Mouse (Mus musculus): ENCODE measurements around the gene Rsl1d1. TPM values are rescaled to one million over a fixed set of nuclear protein-coding genes. Genes with fewer than 3 reads are reported as not detected.

Rsl1d1 gene
- polyA plus RNA-seq, 1 experiment from 2014 or later, result 117 TPM

DNA sequence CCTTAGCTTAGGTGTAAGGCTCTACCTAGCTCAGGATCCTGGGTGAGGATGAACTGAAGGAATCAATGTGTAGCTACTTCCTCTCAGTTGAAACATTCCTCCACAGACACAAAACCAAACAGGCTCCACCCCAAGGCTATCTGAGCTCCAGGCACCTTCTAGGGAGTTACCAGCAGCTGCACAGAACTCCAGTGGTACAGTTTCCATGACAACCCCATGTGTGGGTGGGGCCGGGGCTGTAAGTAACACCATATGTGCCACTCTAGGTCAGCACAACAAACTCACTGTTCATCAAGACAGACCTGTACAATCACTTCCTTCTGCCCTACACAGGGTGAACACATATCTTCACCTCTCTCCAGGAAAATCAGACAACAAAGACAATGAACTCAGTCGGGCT lies 4.7 kb downstream of the Rsl1d1 start:
- Histone ChIP-seq H3K4me3 (ENCODE audit: low read length) (no peak overlapping the region), H3K27me3 (replicated peaks; ENCODE audit: control insufficient read depth, insufficient read depth, low read length) (no peaks in the 10 kb centered on the region), H3K9ac (ENCODE audit: low read depth, low read length) (no peak overlapping the region), H3K27ac (ENCODE audit: low read depth, low read length) (no peak overlapping the region), H3K36me3 (ENCODE audit: control insufficient read depth, insufficient read depth, low read length) (peaks cover 55% of the 10 kb centered on the region), H3K4me2 (ENCODE audit: low read length) (no peak overlapping the region), H3K4me1 (ENCODE audit: control insufficient read depth, insufficient read depth, low read depth, low read length) (peaks cover 8% of the 10 kb centered on the region), H3K9me3 (ENCODE audit: control insufficient read depth, low read length) (no peaks in the 10 kb centered on the region)
- WGBS, result 71% methylated on average over 2 of the region's 2 CpGs
- ATAC-seq, result no peak

DNA sequence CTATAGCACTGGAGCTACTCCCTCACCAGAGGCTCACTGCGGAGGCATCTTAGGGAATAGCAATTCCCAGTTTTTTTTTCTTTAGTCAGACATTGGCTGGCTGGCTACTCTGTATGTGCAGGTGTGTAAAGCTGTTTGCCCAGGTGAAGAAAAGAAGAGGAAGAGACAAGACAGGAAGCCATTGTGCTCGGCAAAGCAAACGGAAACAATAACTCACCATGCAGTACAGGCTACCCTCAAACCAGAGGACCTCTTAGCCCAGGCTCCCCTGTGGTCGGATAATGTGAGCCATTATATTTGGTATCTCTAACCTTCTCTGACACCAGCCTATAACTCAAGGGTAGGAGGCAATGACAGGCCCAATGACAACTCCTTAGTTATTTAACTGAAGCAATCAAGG lies 6.1 kb downstream of the Rsl1d1 start:
- Histone ChIP-seq H3K9me3 (ENCODE audit: control insufficient read depth, low read length) (no peaks in the 10 kb centered on the region), H3K27me3 (replicated peaks; ENCODE audit: control insufficient read depth, insufficient read depth, low read length) (no peaks in the 10 kb centered on the region), H3K4me2 (ENCODE audit: low read length) (no peak overlapping the region), H3K4me3 (ENCODE audit: low read length) (no peak overlapping the region), H3K9ac (ENCODE audit: low read depth, low read length) (no peak overlapping the region), H3K27ac (ENCODE audit: low read depth, low read length) (no peak overlapping the region), H3K4me1 (ENCODE audit: control insufficient read depth, insufficient read depth, low read depth, low read length) (peaks cover 8% of the 10 kb centered on the region), H3K36me3 (ENCODE audit: control insufficient read depth, insufficient read depth, low read length) (peaks cover 63% of the 10 kb centered on the region)
- ATAC-seq, result no peak
- WGBS, result 93% methylated on average over 4 of the region's 4 CpGs

DNA sequence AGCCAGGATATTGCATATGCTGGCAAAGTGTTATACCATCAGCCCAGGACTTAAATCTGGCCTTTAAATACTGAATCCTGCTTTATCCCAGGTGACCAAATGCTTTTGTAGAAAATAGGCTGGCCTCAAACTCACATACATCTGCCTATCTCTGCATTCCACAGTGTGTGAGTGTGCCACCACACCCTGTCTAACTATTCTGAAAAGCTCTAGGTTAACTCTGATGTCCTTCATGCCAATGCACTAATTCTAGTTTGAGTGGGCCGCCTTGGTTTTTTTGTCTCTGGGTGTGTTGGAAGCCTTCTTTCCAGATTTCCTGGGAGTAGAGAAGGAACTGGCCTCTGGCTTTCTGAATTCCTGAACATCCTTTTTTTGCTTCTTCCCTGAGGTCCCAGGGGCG lies 9.9 kb downstream of the Rsl1d1 start:
- H3K36me3 ChIP-seq (ENCODE audit: control insufficient read depth, insufficient read depth, low read length), result peaks cover 44% of the 10 kb centered on the region
- no peak for ATAC-seq

DNA sequence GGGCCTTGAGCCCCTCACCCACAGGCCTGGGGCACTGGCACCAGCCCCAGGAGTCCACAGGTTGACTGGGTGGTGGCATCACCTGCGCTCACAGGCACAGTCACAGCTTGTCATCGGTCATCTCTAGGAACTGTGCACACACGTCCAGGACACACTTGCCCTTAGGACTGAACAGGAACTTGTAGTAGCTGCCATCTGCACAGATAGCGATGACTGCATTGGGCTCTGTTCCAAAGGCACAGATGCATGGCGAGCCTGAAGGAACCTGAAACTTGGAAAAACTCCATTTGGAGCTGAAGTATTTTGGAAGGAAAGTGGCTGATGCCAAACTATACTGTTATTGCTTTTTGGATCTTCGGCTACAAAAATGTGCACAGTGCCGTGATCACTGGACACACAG lies 13.0 kb downstream of the Rsl1d1 start:
- no peak overlapping the region for H3K4me2 ChIP-seq (ENCODE audit: low read length)
- H3K4me1 ChIP-seq (ENCODE audit: control insufficient read depth, insufficient read depth, low read depth, low read length), result no peaks in the 10 kb centered on the region
- no peak overlapping the region for H3K9ac ChIP-seq (ENCODE audit: low read depth, low read length)
- ATAC-seq, result 0 out of 2 replicates have a peak, but pooled peaks have one; percentile 45
- H3K9me3 ChIP-seq (ENCODE audit: control insufficient read depth, low read length), result no peaks in the 10 kb centered on the region
- no peaks in the 10 kb centered on the region for H3K27me3 ChIP-seq (replicated peaks; ENCODE audit: control insufficient read depth, insufficient read depth, low read length)
- H3K4me3 ChIP-seq (ENCODE audit: low read length), result no peak overlapping the region
- 77% methylated on average over 7 of the region's 7 CpGs for WGBS
- no peak overlapping the region for H3K27ac ChIP-seq (ENCODE audit: low read depth, low read length)
- H3K36me3 ChIP-seq (ENCODE audit: control insufficient read depth, insufficient read depth, low read length), result peaks cover 23% of the 10 kb centered on the region

More for the DNA sequence above, 9.9 kb downstream of the Rsl1d1 start:
- WGBS, result 100% methylated on average over 2 of the region's 2 CpGs
- H3K27ac ChIP-seq (ENCODE audit: low read depth, low read length), result no peak overlapping the region
- no peak overlapping the region for H3K4me2 ChIP-seq (ENCODE audit: low read length)
- H3K4me1 ChIP-seq (ENCODE audit: control insufficient read depth, insufficient read depth, low read depth, low read length), result no peaks in the 10 kb centered on the region
- no peaks in the 10 kb centered on the region for H3K27me3 ChIP-seq (replicated peaks; ENCODE audit: control insufficient read depth, insufficient read depth, low read length)
- H3K4me3 ChIP-seq (ENCODE audit: low read length), result no peak overlapping the region
- no peak overlapping the region for H3K9ac ChIP-seq (ENCODE audit: low read depth, low read length)
- no peaks in the 10 kb centered on the region for H3K9me3 ChIP-seq (ENCODE audit: control insufficient read depth, low read length)

DNA sequence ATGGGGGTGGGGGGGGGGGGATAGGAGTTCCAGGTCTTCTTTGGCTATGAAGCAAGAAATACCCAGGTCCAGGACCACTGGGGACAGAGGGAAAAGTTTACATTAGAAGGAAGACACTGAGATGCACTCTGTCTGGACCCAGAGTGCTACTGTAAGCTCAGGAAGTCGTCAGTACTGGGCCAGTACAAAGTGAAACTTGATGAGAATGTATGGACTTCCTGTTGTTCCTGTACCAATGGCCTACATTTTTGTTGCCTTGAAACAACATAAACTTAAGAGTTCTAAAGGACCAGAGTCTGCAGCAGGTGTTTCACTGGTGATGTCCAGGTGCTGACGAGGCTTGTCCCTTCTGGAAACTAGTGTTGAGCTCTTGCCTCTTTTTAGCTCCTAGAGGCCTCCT lies 25.7 kb downstream of the Rsl1d1 start:
- WGBS, result 71% methylated on average over 2 of the region's 2 CpGs
- Histone ChIP-seq H3K9ac (ENCODE audit: low read depth, low read length) (no peak overlapping the region), H3K4me3 (ENCODE audit: low read length) (no peak overlapping the region), H3K9me3 (ENCODE audit: control insufficient read depth, low read length) (no peaks in the 10 kb centered on the region), H3K36me3 (ENCODE audit: control insufficient read depth, insufficient read depth, low read length) (no peaks in the 10 kb centered on the region), H3K4me1 (ENCODE audit: control insufficient read depth, insufficient read depth, low read depth, low read length) (peaks cover 13% of the 10 kb centered on the region), H3K27ac (ENCODE audit: low read depth, low read length) (no peak overlapping the region), H3K27me3 (replicated peaks; ENCODE audit: control insufficient read depth, insufficient read depth, low read length) (no peaks in the 10 kb centered on the region), H3K4me2 (ENCODE audit: low read length) (no peak overlapping the region)
- ATAC-seq, result no peak

DNA sequence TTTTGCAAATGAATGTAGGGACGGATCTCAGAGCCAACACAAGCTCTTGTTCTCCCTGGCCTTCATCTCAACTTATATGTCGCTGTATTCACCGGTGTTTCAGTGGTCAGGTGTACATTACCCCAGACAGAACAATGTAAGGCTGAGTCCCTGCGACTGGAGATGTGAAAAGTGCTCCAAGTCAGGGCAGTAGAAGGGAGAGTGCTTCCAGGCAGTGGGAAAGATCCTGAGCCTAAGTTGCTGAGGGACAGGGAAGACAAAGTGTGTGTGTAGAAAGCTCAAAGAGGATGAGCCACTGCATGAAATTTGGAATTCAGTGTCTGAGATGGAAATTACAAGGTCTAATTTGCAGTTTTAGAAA lies 26.3 kb downstream of the Rsl1d1 start:
- H3K4me2 ChIP-seq (ENCODE audit: low read length), result peak overlapping the region; percentile 87
- no peaks in the 10 kb centered on the region for H3K27me3 ChIP-seq (replicated peaks; ENCODE audit: control insufficient read depth, insufficient read depth, low read length)
- peak overlapping the region; percentile 83 for H3K9ac ChIP-seq (ENCODE audit: low read depth, low read length)
- H3K36me3 ChIP-seq (ENCODE audit: control insufficient read depth, insufficient read depth, low read length), result no peaks in the 10 kb centered on the region
- H3K9me3 ChIP-seq (ENCODE audit: control insufficient read depth, low read length), result no peaks in the 10 kb centered on the region
- ATAC-seq, result no peak
- peak overlapping the region; percentile 79 for H3K4me3 ChIP-seq (ENCODE audit: low read length)
- H3K27ac ChIP-seq (ENCODE audit: low read depth, low read length), result no peak overlapping the region
- H3K4me1 ChIP-seq (ENCODE audit: control insufficient read depth, insufficient read depth, low read depth, low read length), result peaks cover 13% of the 10 kb centered on the region
- 1% methylated on average over 4 of the region's 4 CpGs for WGBS

DNA sequence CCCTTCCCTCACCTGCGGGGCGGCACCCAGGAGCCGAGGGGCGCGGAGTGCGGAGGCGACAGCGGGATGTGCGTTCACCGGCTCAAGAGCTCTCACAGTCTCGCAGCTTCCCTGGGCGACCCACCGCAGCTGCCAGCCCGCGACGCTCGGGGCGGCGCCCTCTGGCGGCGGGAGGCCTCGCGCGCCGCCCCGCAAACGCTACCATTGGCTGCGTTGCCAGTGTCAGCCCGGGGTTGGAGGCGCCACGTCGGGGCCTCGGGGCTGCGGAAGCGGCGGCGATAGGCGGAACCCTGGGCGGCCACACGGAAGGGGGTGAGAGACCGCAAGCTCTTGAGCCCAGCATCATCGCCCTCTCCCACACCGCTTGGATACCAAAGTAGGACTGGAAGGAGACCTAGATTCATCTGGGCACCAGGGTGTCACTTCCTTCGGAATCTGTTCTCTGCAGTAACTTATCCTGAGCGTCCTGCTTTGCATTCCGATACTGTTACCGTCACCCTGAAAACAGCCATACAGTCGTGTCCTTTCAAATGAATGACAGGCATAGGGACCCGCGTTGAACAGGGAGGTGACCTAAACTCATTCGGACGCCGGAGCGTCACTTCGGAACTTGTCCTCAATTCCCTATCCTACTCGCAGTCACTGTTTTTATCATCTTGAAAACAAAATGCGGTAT lies 26.8 kb downstream of the Rsl1d1 start, which contains the start of gene Zc3h7a:
TSS of gene Zc3h7a (minus strand) at position 186 of the 676 bp plus-strand sequence.
- no peaks in the 10 kb centered on the region for H3K9me3 ChIP-seq (ENCODE audit: control insufficient read depth, low read length)
- 0% methylated on average over 51 of the region's 57 CpGs for WGBS

DNA sequence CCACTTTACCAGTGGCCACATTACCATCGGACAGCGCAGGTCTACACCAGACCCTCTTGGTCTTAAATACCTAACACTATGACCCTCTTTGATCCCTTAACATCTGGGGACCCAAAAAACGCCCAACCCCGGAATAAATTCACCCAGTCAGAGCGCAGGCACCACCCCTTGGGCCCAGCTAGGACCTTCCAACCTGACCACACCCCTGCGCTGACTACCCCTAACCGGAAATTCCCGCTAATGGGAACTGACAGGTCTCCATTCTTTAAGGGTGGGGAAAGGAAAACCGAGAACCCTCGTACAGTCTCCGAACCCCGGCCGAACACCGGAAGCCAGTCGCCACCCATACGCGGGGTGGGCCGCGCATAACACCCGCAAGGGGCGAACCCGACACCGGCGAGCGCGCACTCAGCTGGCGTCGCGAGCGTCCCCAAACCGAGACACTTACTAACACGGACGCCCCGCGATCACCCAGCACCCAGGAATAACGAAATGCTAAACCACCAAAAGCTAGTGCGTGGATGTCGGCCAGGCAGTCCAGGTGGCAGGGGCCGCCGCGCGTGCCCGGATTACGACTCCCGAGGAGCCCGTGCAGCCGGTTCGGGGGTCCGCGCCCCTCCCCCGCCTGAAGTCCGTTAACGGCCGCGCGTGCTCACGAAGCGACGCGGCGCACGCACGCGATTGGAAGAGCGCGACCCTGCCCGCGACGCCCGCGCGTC lies 27.5 kb downstream of the Rsl1d1 start:
- Histone ChIP-seq H3K9me3 (ENCODE audit: control insufficient read depth, low read length) (no peaks in the 10 kb centered on the region), H3K4me3 (ENCODE audit: low read length) (peak overlapping the region; percentile 79), H3K27ac (ENCODE audit: low read depth, low read length) (peak overlapping the region; percentile 87), H3K36me3 (ENCODE audit: control insufficient read depth, insufficient read depth, low read length) (no peaks in the 10 kb centered on the region), H3K9ac (ENCODE audit: low read depth, low read length) (peak overlapping the region; percentile 83), H3K27me3 (replicated peaks; ENCODE audit: control insufficient read depth, insufficient read depth, low read length) (no peaks in the 10 kb centered on the region), H3K4me2 (ENCODE audit: low read length) (peak overlapping the region; percentile 87), H3K4me1 (ENCODE audit: control insufficient read depth, insufficient read depth, low read depth, low read length) (peaks cover 13% of the 10 kb centered on the region)
- ATAC-seq, result peak; percentile 55
- WGBS, result under 1% methylated on average over 72 of the region's 72 CpGs

More for the DNA sequence above, 26.8 kb downstream of the Rsl1d1 start, which contains the start of gene Zc3h7a:
- Histone ChIP-seq H3K9ac (ENCODE audit: low read depth, low read length) (peak within 1 kb of the TSS; percentile 83), H3K27me3 (replicated peaks; ENCODE audit: control insufficient read depth, insufficient read depth, low read length) (no peaks in the 10 kb centered on the region), H3K4me1 (ENCODE audit: control insufficient read depth, insufficient read depth, low read depth, low read length) (peaks cover 13% of the 10 kb centered on the region), H3K4me2 (ENCODE audit: low read length) (peak within 1 kb of the TSS; percentile 87), H3K4me3 (ENCODE audit: low read length) (peak within 1 kb of the TSS; percentile 79), H3K36me3 (ENCODE audit: control insufficient read depth, insufficient read depth, low read length) (no peaks in the 10 kb centered on the region), H3K27ac (ENCODE audit: low read depth, low read length) (peak within 1 kb of the TSS; percentile 87)
- ATAC-seq, result peak; percentile 96

DNA sequence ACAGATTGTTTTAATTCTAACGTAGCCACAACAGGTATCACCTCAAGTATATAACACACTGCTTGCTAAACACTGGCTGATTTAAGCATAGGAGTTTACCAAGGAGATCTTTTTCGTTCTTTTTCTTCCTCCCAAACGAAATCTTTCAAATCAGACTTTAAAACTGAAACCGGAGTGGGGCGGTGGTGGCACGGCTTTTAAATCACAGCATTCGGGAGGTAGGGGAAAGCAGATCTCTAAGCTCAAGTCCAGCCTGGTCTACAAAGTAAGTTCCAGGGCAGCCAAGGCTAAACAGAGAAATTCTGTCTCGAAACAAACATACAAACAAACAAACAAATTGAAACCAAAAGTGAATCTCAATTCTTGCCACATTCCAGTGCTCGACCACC lies 28.0 kb downstream of the Rsl1d1 start:
- WGBS, result 10% methylated on average over 9 of the region's 9 CpGs
- Histone ChIP-seq H3K9ac (ENCODE audit: low read depth, low read length) (peak overlapping the region; percentile 83), H3K4me3 (ENCODE audit: low read length) (peak overlapping the region; percentile 79), H3K4me2 (ENCODE audit: low read length) (peak overlapping the region; percentile 87), H3K4me1 (ENCODE audit: control insufficient read depth, insufficient read depth, low read depth, low read length) (peaks cover 13% of the 10 kb centered on the region), H3K27ac (ENCODE audit: low read depth, low read length) (peak overlapping the region; percentile 87), H3K27me3 (replicated peaks; ENCODE audit: control insufficient read depth, insufficient read depth, low read length) (no peaks in the 10 kb centered on the region), H3K36me3 (ENCODE audit: control insufficient read depth, insufficient read depth, low read length) (no peaks in the 10 kb centered on the region), H3K9me3 (ENCODE audit: control insufficient read depth, low read length) (no peaks in the 10 kb centered on the region)
- ATAC-seq, result no peak

All from hindbrain, embryonic 16.5 days (tissue).